Mouse (Mus musculus) left cerebral cortex, adult 18-20 months (tissue): ENCODE results near the gene Cers1. TPM values are rescaled to one million over a fixed set of nuclear protein-coding genes. Genes with fewer than 3 reads are reported as not detected.

ENCODE experiments used
- DNase-seq, 2 experiments: peaks; one replicate each; pipeline ENCODE4 v3.0.0; 2021 to 2022; ENCODE audit warnings: low spot score in 2 of 2, mixed read lengths in 1 of 2
- total RNA-seq, 2 experiments: library from RNA; stranded (reverse); gene quantifications; 2 replicates each; pipeline ENCODE4 v1.2.3; 2021

Gene Cers1
- total RNA-seq, 2 experiments from 2014 or later: 86.4 to 94.3 TPM

DNA sequence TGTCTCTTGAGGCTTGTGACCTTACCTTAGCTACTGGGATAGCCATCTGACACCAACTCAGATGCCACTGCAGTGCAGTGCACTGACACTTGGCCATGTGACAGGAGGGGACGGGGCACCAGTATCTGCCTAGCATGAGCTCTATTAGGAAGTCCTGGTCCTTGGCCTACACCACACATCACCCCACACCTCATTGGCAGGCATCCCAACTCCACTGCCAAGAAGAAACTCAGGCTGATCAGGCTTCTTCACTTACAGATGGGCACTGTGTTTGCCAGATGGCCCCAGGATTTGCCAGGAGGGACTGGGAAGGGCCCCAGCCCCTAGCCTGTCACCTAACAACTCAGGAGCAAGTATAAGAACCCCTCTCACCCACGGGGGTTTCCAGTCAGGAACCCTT is 2.2 kb upstream of the Cers1 start:
- DNase-seq: no peak

GRCm38 (mm10) chr8:70316511-70317504 is 1.2 kb downstream of the Cers1 start:
- DNase-seq: peak; percentile 78 to 88

GRCm38 (mm10) chr8:70317872-70318271 is 2.3 kb downstream of the Cers1 start:
- DNase-seq: no peak

DNA sequence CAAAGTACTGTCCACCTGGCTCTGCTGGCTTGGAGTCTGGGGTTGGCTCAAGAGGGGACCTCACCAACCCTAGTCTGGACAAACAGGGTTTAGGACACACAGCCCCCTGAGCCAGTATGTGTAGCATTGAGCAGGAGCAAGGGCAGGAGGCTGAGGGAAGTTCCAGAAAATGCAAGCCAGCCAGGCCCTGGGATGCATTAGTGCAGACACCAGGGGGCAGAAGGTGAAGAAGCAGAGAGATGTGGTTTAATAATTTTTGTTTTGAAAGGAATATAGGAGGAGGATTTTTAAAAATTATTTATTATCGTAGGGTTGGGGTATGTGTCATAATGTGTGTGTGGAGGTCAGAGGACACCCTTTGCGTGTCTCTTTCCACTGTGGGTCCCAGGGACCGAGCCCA is 8.1 kb downstream of the Cers1 start:
- DNase-seq: no peak

GRCm38 (mm10) chr8:70327512-70327911 is 11.9 kb downstream of the Cers1 start:
- DNase-seq: no peak

DNA sequence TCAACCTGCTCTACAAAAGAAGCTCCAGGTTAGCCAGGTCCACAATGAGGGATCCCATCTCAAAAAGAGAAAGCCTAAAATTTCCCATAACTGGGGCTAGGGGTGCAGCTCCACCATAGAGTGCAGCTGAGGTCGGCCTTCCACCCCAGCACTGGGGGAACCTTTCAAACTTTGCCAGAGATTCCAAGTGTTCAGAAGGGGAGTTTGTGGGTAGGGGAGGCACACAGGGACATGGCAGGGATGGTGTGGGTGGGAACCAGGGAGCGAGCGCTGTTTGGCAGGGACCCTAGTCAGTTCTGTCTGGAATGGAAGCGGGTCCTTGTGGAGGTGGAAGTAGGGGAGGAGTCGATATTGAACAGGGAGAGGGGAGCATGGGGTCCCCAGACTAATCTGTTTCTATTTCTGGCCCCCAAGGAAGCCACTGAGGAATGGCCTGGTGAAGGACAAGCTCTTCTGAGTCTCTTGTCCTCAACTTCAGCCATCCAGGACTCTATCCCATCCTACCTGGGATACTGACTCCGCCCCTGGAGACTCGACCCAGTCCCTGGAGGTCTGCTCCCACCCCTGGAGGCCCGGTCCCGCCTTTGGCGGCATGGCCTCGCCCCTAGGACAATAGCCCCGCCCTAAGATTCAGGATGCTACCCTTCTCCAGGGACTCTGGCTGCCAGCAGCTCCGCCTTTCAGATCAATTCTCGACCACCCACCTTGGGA is 13.7 kb downstream of the Cers1 start, which contains the start of gene Gdf1:
Gdf1 (plus strand) TSS at position 694 of the 711 bp plus-strand sequence.
- DNase-seq: no peak

DNA sequence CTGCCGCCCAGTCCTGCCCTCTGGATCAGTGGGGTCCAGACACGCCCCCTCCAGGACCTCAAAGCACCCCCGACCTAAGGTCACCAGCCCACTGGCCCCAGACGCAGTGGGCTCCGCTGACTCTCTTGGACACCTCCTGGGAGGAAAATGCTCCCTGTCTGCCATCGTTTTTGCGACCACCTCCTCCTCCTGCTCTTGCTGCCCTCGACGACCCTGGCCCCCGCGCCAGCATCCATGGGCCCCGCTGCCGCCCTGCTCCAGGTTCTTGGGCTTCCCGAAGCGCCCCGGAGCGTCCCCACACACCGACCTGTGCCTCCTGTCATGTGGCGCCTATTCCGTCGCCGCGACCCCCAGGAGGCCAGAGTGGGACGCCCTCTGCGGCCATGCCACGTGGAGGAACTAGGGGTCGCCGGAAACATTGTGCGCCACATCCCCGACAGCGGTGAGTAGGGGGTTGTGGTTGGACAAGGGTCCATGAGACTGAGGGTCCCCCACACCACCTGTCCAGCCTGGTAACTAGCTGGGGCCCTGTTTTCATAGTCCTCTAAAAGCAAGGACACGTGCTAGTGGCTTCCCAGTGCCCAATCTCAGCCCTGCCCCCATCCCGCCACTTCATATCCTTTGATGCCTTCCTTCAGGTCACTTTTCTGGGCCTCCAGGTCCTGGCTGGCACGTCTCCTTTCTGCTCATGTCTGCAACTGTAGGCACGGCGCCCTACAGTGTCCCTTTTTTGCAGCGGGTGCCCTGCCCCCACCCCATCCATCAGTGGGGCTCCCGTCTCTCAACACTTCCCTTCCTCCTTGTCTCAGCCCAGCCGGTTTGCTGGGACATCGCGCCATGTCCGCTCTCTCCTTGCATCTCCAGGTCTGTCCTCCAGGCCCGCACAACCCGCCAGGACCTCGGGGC is 14.5 kb downstream of the Cers1 start:
- DNase-seq: no peak

DNA sequence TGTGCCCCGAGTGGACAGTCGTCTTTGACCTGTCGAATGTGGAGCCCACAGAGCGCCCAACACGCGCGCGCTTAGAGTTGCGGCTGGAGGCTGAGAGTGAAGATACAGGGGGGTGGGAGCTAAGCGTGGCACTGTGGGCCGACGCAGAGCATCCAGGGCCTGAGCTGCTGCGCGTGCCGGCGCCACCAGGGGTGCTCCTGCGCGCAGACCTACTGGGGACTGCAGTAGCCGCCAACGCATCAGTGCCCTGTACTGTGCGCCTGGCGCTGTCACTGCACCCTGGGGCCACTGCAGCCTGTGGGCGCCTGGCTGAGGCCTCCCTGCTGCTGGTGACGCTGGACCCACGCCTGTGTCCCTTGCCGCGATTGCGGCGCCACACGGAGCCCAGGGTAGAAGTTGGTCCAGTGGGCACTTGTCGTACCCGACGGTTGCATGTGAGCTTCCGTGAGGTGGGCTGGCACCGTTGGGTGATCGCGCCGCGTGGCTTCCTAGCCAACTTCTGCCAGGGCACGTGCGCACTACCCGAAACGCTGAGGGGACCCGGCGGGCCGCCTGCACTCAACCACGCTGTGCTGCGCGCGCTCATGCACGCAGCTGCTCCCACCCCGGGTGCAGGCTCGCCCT is 15.3 kb downstream of the Cers1 start:
- DNase-seq: peak; percentile 63 to 76

- DNase-seq: no peak
Measured at GRCm38 (mm10) chr8:70331526-70331925, 16.0 kb downstream of the Cers1 start.

- peak; percentile 75 to 82 for DNase-seq
Measured at GRCm38 (mm10) chr8:70332070-70332877, 16.7 kb downstream of the Cers1 start.

- no peak for DNase-seq
Measured at GRCm38 (mm10) chr8:70332878-70333202, 17.3 kb downstream of the Cers1 start.

GRCm38 (mm10) chr8:70338931-70339330 is 23.4 kb downstream of the Cers1 start:
- no peak for DNase-seq

DNA sequence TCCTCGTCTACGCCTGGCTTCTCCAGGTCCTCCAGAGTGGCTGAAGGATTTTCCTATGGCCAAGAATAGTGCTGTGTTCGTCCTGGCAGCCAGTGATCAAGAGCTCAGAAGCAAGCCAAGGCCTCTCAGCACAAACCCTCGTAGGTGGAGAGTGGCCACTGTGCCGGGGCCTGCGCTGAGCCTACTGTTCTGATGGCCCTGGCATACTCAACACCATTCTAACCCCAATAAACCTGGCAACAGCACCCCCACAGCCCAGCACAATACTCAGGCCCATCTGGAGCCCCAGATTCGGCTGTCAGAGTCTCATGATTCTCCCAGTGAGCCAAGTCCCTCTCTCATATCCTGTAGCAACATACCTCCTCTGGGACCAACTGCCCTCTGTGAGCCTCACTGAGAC is 25.1 kb downstream of the Cers1 start:
- no peak for DNase-seq

DNA sequence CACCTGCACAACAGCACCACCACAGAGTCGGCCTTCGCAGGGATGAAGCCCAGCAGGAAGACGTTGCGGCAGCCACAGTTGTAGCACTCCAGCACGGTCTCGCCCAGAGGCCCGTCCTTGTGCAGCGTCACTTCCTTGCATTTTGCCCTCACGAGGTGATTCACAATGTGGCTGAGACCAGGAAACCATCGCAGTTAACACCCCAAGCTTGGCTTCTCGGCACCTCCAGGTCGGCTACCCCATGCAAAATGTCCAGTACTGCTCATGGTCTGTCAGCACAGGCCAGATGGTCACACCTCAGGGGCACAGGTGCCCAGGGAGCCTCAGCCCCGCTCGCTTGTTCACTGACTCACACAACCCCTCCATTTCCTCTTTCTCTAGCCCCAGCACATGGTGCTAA is 26.4 kb downstream of the Cers1 start:
- no peak for DNase-seq

GRCm38 (mm10) chr8:70343076-70343475 is 27.5 kb downstream of the Cers1 start:
- DNase-seq: no peak

DNA sequence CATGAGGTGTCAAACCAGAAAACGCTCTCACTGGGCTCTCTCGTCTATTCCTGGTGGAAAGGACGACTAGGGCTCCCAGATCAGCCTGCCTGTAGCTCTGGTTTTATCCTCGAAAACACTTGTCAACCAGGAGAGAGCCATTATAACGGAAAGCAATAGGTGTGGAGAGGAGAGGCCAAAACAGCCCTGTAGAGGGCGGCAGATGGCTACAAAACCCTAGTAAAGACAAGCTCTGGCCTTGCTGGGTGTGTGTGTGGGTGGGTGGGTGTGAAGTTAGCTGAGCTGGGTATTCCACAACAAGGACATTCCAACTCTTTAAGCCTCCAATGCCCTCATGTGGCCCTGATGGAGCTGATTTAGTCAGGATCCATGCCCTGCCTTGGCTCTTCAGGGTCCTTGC is 28.1 kb downstream of the Cers1 start:
- DNase-seq: peak in 1 of 2 experiments; percentile 58

DNA sequence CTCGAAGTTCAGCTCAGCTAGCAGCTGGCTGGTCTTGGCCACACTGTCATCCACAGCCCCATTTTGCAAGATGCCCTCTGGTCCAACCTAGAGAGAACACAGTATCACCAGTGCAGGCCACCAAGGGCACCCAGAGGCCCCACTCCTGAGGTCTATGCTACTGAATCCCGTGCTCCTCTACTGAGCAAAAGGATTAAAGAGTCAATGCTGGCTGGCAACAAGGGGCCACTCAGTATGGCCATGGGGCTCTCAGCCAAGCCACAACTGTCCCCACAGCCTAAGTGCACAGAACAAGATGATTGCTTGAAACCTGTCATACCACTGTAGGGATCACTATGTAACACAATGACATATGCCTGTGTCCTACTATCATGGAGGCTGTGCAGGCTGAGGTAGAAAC is 28.7 kb downstream of the Cers1 start:
- DNase-seq: no peak

DNA sequence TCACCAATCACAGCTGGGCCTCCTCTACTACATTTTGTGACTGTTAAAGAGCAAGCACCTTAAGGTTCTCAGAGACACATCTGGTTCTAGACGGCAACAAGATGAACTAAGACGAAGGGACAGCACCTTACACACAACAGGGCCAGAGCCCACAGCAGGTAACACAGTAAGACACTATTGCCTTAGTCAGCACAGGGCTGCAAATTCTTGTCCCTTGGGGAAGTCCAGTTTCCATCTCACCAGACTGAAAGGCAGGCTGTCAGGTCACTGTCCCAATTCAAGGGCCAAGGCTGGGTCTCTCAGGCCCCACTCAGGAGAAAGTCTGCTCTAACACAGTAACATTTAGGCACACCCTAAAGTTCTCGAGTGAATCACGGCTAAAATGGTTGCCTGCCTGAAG is 31.9 kb downstream of the Cers1 start:
- DNase-seq: no peak

- DNase-seq: no peak
Measured at GRCm38 (mm10) chr8:70347860-70348420, 32.4 kb downstream of the Cers1 start.
